Mouse (Mus musculus) liver, adult 2 months (tissue): Measurements from ENCODE around the gene 4930519G04Rik. TPM values are rescaled to one million over a fixed set of nuclear protein-coding genes. Genes with fewer than 3 reads are reported as not detected.
A peak's percentile ranks its signal among the peaks of the same experiment; 100 is the strongest.
"Not testable (repeated sequence)": the region's sequence is repeated elsewhere in the genome, so short reads cannot be mapped to it uniquely, and the experiment has no call there.

Source experiments
- DNase-seq: peaks from one replicate; pipeline ENCODE4 v3.0.0-alpha.2; 2011; ENCODE audit warnings: low read depth, low spot score; ENCODE audit errors: extremely low read depth
- H3K27ac ChIP-seq: fragments of 200-500 bp; replicated peaks from 2 replicates; pipeline ENCODE4 v1.5.1; 2012; ENCODE audit warnings: low read depth, mild to moderate bottlenecking, control low read depth, inconsistent platforms, low read length; ENCODE audit not compliant: insufficient read depth
- H3K27me3 ChIP-seq: fragments of 200-500 bp; 2 replicates; pipeline ENCODE4 v1.6.1; 2012; ENCODE audit warnings: mild to moderate bottlenecking, moderate library complexity, low read length, inconsistent platforms; ENCODE audit not compliant: control insufficient read depth, insufficient read depth
- H3K36me3 ChIP-seq: fragments of 200-500 bp; 2 replicates; pipeline ENCODE4 v1.6.1; 2012; ENCODE audit warnings: low read length, inconsistent platforms; ENCODE audit not compliant: control insufficient read depth, insufficient read depth
- H3K4me1 ChIP-seq: fragments of 200-500 bp; 2 replicates; pipeline ENCODE4 v1.6.1; 2011; ENCODE audit warnings: low read length; ENCODE audit not compliant: control insufficient read depth, insufficient read depth
- H3K4me3 ChIP-seq: fragments of 200-500 bp; 2 replicates; pipeline ENCODE4 v1.5.1; 2011; ENCODE audit warnings: low read depth, mild to moderate bottlenecking, control low read depth, low read length, moderate library complexity; ENCODE audit not compliant: insufficient read depth
- H3K79me2 ChIP-seq: fragments of 200-500 bp; 2 replicates; pipeline ENCODE4 v1.6.1; 2012; ENCODE audit warnings: inconsistent platforms, mild to moderate bottlenecking, low read length, moderate library complexity; ENCODE audit not compliant: control insufficient read depth, insufficient read depth
- H3K9ac ChIP-seq: fragments of 200-500 bp; 2 replicates; pipeline ENCODE4 v1.6.1; 2012; ENCODE audit warnings: low read depth, mild to moderate bottlenecking, control low read depth, inconsistent platforms, low read length
- CTCF ChIP-seq: fragments of 200-500 bp; IDR thresholded peaks from 2 replicates; pipeline ENCODE4 v1.5.1; 2011; ENCODE audit warnings: low read depth, low read length, control low read depth
- POLR2A ChIP-seq: fragments of 200-500 bp; IDR thresholded peaks from 2 replicates; pipeline ENCODE4 v1.6.1; 2011; ENCODE audit warnings: low read length, control low read depth; ENCODE audit not compliant: insufficient read depth; ENCODE audit errors: extremely low read depth
- WGBS: fragments of 180-500 bp; shearing (Covaris S2); methylation state at CpG from one replicate; pipeline ENCODE4 v1.1.7; 2018; 5-methylcytosine and 5-hydroxymethylcytosine counted together
- polyA plus RNA-seq: library from polyadenylated mRNA; depleted of rRNA; stranded (reverse); fragments of >200 nt; gene quantifications from 2 replicates; pipeline ENCODE4 v1.2.3, GENCODE M21; 2012
- total RNA-seq: library from RNA; depleted of rRNA; stranded (reverse); fragments of >200 nt; gene quantifications from 2 replicates; pipeline ENCODE4 v1.2.3, GENCODE M21; 2014

Gene 4930519G04Rik
- total and polyA plus RNA-seq, 2 experiments, result not detected

DNA sequence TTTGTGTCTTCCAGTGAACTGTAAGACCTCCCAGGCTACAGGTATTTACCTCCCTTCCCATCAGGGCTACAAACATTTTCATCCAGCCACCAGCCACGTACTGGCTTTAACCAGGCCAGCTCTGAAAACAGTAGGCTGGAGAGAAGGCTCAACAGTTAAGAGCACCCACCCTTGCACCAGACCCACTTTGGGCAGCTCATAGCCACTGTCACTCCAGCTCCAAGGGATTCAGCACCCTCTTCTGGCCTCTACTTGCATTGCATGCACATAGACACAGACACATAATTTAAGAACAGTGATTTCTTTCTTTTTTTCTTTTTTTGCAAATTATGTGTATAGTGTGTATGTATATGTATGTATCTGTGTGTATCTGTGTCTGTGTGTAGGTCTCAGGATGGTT is 48.9 kb downstream of the 4930519G04Rik start:
- Histone ChIP-seq H3K79me2 (no peaks in the 10 kb centered on the region), H3K4me1 (no peaks in the 10 kb centered on the region), H3K36me3 (peaks cover 2% of the 10 kb centered on the region; the same call in 1 of the 2 replicates), H3K27ac (no peak overlapping the region), H3K27me3 (no peaks in the 10 kb centered on the region), H3K9ac (no peak overlapping the region), H3K4me3 (no peak overlapping the region)
- TF ChIP-seq POLR2A (no peak), CTCF (peak; percentile 80)
- 43% methylated on average over 1 of the region's 1 CpGs for WGBS
- DNase-seq, result peak; percentile 32

DNA sequence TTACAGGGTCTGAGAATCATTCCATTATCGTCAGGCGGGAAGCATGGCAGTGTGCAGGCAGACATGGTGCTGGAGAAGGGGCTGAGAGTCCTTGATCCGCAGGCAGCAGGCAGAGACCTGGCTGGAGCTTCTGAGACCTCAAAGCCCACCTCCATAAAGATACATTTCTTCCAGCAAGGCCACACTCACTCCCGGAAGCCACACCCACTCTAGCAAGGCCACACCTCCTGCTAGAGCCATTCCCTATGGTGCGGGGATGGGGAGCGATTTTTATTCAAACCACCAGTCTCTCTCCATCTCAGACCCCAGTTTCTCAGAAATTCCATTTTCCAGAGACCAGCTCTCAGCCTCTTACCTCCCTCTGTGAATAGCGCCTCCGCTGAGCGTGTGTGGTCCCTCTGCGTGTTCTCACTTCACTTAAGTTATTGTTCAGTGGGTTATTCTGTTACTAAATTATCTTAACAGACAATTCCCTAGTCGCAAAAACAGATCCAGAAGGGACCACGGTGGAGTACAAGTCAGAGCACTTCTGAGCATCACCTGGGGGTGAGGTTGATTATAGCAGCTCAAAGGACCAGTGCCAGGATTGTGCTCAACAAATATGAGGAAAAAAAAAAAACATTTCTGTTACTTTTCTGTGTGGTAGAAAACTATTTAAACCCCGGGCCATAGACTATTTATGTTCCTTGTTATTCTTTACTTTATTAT is 55.3 kb downstream of the 4930519G04Rik start:
- Histone ChIP-seq H3K27me3 (no peaks in the 10 kb centered on the region), H3K27ac (no peak overlapping the region), H3K4me3 (no peak overlapping the region), H3K9ac (no peak overlapping the region), H3K36me3 (peaks cover 2% of the 10 kb centered on the region; the same call in 1 of the 2 replicates), H3K79me2 (no peaks in the 10 kb centered on the region), H3K4me1 (no peaks in the 10 kb centered on the region)
- no peak for DNase-seq
- WGBS, result 78% methylated on average over 13 of the region's 13 CpGs
- TF ChIP-seq CTCF (no peak), POLR2A (no peak)

DNA sequence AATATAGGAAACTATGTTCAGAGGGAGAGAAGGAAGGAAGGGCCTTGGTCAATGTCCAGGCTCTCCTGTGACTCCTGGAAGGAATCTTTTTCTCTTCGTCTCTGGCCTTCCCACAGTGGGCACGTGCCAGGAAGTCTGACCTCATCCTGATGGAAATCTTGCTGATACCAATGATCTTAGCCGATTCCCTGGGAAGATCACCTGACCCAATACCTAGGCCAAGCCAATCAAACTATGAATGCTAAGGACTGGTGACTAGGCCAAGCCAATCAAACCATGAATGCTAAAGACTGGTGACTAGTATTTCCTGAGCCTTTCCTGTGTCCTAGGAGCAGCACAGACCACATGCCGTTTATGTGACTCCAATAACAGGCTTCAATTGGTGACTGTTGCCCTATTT is 60.2 kb downstream of the 4930519G04Rik start:
- no peak for DNase-seq
- Histone ChIP-seq H3K27ac (no peak overlapping the region), H3K9ac (no peak overlapping the region), H3K4me1 (no peaks in the 10 kb centered on the region), H3K4me3 (no peak overlapping the region), H3K36me3 (no peaks in the 10 kb centered on the region), H3K79me2 (no peaks in the 10 kb centered on the region), H3K27me3 (no peaks in the 10 kb centered on the region)
- TF ChIP-seq CTCF (no peak), POLR2A (no peak)
- WGBS, result 66% methylated on average over 4 of the region's 4 CpGs

DNA sequence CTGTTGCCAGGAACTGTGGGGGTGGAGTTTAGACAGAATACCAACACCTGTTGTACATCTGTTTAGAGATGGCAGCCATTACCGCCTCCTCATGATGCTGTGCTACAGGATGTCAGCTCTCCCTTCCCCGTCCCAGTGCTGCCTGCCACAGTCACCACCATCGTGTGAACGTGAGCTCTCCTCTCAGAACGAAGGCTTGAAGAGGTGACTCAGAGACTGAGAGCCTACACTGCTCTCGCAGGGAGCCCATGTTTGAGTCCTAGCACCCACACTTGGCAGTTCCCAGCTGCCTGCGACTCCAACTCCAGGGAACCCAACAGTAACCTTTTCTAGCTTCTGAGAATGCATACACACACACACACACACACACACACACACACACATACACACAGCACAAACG is 61.4 kb downstream of the 4930519G04Rik start:
- no peak for DNase-seq
- TF ChIP-seq CTCF (no peak), POLR2A (no peak)
- no peaks in the 10 kb centered on the region for H3K27me3 ChIP-seq
- H3K4me1 ChIP-seq, result no peaks in the 10 kb centered on the region
- H3K9ac ChIP-seq, result no peak overlapping the region
- no peaks in the 10 kb centered on the region for H3K79me2 ChIP-seq
- H3K4me3 ChIP-seq, result no peak overlapping the region
- H3K27ac ChIP-seq, result no peak overlapping the region
- WGBS, result 91% methylated on average over 8 of the region's 8 CpGs
- no peaks in the 10 kb centered on the region for H3K36me3 ChIP-seq

DNA sequence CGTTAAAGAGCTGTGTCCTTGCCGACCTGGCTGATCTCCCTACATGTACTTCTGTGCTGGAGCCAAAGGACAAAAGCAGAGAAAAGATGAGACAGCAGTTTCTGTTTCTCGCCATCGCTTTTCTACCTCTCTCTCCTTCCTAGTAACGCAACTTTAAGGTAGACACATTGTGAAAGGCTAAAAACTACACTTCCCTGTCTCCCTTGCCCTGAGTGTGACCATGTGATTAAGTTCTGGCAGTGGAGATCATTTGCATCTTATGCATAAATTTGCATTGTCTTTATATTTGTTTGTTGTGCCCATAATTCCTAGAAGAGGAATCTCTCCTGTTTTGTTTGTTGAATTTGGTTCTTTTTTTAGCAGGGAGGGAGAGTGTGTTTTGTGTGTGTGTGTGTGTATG is 62.4 kb downstream of the 4930519G04Rik start:
- Histone ChIP-seq H3K79me2 (no peaks in the 10 kb centered on the region), H3K36me3 (no peaks in the 10 kb centered on the region), H3K27ac (no peak overlapping the region), H3K4me3 (no peak overlapping the region), H3K9ac (no peak overlapping the region), H3K27me3 (no peaks in the 10 kb centered on the region), H3K4me1 (no peaks in the 10 kb centered on the region)
- 40% methylated on average over 5 of the region's 5 CpGs for WGBS
- TF ChIP-seq POLR2A (no peak), CTCF (no peak)
- peak; percentile 51 for DNase-seq

DNA sequence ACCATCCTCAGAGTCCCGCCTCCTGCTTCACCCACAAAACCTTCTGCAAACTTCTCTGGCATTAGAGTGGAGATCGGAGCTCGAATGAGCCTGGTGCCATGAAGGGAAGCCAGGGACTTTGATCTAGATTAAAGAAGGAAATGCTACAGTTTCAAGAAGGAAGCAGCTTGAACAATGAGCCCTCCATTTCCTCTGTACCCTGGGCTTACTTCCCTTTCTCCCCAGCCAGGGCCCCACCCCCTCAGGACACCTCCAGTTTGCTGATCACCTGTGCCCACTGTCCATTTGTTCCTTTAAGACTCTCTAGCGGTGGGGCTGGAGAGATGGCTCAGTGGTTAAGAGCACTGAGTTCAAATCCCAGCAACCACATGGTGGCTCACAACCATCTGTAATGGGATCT is 63.3 kb downstream of the 4930519G04Rik start:
- Histone ChIP-seq H3K36me3 (no peaks in the 10 kb centered on the region), H3K79me2 (no peaks in the 10 kb centered on the region), H3K27ac (no peak overlapping the region), H3K4me3 (no peak overlapping the region), H3K9ac (no peak overlapping the region), H3K27me3 (no peaks in the 10 kb centered on the region), H3K4me1 (no peaks in the 10 kb centered on the region)
- 83% methylated on average over 4 of the region's 4 CpGs for WGBS
- no peak for TF ChIP-seq POLR2A
- no peak for TF ChIP-seq CTCF
- no peak for DNase-seq

DNA sequence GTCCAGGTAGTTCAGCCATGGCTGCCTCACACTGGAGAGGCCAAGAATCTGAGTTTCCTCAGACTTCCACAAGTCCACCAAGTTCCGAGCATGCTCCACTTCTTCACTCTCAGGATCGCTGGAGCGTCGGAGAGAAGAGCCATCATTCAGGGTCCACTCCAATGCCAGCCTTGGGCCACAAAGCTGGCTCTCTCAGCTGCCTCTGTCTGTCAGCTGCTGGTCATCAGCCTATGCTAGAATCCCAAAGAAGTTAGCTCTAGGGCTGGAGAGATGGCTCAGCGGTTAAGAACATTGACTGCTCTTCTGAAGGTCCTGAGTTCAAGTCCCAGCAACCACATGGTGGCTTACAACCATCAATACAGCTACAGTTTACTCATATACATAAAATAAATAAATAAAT is 63.9 kb downstream of the 4930519G04Rik start:
- H3K36me3 ChIP-seq, H3K27ac ChIP-seq, H3K27me3 ChIP-seq, H3K79me2 ChIP-seq, H3K4me3 ChIP-seq, DNase-seq, H3K9ac ChIP-seq, H3K4me1 ChIP-seq: not testable (repeated sequence)
- 92% methylated on average over 5 of the region's 5 CpGs for WGBS
